Mouse (Mus musculus) neutrophil, adult 5-6 weeks (primary cell): ENCODE measurements around the gene Pola1. TPM values are rescaled to one million over a fixed set of nuclear protein-coding genes. Genes with fewer than 3 reads are reported as not detected.
"Not testable (repeated sequence)": the region's sequence is repeated elsewhere in the genome, so short reads cannot be mapped to it uniquely, and the experiment has no call there.

Experiments
- ATAC-seq: fragments of 151-379, 151-347 bp; 2 replicates; pipeline ENCODE4 v1.8.0; 2017; ENCODE audit warnings: mild to moderate bottlenecking, moderate TSS enrichment; ENCODE audit not compliant: insufficient number of reproducible peaks, poor library complexity, low FRiP score, severe bottlenecking; ENCODE audit errors: extremely low read depth
- total RNA-seq: library from RNA; stranded (forward); fragments of 200-1000 nt; gene quantifications from 2 replicates; pipeline ENCODE4 v1.2.3, GENCODE M21; 2017

Gene Pola1
- total RNA-seq, 1 experiment from 2014 or later, result 10.6 TPM

DNA sequence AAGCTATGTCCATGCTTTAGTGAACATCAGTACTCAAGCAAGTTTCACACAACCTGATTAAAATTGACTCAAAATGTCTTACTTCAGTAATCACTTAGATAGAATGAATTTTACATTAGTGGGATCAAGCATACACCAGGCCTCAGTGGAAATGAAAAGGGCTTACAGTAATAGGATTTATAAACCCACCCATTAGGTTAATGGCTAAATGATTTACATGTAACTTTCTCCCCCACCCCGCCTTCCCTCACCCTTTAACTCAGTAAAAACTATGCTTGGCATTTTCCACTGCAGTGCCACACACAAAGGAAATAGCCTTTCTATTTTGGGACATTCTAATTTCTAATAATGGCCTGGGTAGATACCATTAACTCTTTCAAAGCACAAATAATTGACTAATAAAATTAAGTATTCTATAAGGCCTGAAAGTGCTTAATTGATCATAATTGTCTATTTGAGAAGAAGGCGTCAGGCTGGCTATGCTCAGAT lies 129.0 kb downstream of the Pola1 start:
- ATAC-seq, result no peak

GRCm38 (mm10) chrX:93497597-93497996 lies 134.4 kb downstream of the Pola1 start:
- ATAC-seq, result no peak

DNA sequence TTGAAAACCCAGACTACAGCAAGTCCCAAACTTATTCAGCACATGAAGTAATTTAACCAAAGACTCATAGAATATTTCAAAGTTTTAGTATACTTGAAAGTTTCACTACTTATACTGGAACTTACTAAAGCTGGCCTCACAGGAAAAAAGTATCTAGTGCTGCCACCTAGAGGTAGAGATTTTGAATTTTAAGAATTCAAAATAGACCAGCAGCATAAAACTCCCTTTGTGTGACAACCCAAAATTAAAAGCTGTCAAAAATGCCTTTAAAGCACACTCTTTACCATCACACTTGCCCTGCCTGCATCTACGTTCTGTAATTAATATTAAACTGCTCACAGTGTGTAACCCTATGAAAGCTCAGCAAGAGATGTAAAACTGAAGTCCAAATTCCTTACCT lies 166.2 kb downstream of the Pola1 start:
- no peak for ATAC-seq

DNA sequence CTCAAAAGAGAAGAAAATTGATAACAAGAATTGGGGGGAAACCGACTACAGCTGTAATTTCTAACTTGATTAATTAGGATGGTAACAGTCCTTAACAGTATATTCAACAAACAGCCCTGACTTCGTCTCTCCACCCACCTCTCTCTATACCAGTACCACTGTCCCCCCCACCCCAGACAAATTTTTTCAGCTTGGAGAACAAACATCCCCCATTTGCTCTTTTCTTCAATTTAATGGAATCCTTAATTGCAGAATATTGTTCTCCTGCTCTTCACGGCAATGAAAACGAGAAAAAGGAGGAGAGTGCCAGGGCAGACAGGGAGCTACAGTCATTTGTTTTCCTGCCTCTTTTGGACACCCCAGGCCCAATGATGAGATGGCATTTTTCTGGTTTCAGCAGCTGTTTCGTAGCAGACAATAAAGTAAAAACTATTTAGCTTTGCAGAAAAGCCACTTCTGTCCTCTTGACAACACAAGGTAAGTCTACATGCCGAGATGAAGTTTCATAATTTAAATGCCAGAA lies 202.2 kb downstream of the Pola1 start:
- ATAC-seq, result no peak

- no peak for ATAC-seq
Observed at GRCm38 (mm10) chrX:93428956-93429737, 202.8 kb downstream of the Pola1 start.

DNA sequence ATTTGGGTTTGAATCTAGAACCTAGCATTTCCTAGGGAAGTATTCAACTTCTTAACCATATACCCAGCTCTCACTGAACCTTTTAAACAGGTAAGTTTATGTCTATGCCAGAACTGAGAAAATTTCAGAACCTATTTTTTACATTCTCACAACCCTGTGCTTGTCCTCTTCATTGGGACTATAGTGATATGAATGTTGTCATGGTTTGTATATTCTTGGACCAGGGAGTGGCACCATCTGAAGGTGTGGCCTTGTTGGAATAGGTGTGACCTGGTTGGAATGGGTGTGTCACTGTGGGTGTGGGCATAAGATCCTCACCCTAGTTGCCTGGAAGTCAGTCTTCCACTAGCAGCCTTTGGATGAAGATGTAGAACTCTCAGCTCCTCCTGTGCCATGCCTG lies 231.1 kb downstream of the Pola1 start:
- ATAC-seq, result not testable (repeated sequence)

DNA sequence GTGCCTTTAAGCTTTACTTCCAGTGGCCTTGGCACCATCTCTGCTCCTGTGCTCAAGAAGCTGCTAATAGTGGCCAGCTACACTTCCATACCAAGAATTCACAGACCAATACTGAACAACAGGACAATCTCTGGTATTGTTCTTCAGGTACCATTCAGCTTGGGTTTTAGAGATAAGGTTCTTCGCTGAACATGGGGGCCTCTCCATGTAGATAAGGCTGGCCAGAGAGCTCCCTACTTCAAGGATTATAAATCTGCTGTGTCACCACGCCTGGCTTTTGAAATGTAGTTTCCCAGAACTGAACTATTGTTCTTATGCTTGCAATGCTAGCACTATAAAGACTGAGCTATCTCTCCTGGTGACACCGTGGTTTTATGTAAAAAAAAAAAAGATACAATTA lies 234.9 kb downstream of the Pola1 start:
- no peak for ATAC-seq

GRCm38 (mm10) chrX:93377285-93377972 lies 254.5 kb downstream of the Pola1 start:
- ATAC-seq, result no peak

GRCm38 (mm10) chrX:93373503-93373902 lies 258.5 kb downstream of the Pola1 start:
- ATAC-seq, result no peak

DNA sequence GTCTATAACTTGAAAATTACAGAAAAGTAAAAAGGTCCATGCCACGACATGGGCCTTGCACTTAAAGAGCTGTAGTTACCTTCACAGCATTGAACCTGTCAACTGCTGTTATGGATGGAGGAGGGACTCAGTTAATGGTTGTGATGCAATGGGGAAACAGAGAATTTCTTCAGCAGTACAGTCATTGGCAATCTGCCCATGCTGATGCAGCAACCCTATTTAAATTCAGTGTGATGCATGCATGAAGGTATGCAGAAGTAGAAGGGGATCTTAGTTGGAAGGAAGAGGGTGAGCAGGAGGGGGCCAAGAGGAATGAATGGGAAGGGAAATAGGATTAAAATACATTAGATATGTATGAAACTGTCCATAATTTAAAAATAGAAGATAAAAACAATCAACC lies 262.2 kb downstream of the Pola1 start:
- ATAC-seq, result no peak

- no peak for ATAC-seq
Observed at GRCm38 (mm10) chrX:93368211-93368610, 263.7 kb downstream of the Pola1 start.

GRCm38 (mm10) chrX:93321336-93321735 lies 310.6 kb downstream of the Pola1 start:
- no peak for ATAC-seq

DNA sequence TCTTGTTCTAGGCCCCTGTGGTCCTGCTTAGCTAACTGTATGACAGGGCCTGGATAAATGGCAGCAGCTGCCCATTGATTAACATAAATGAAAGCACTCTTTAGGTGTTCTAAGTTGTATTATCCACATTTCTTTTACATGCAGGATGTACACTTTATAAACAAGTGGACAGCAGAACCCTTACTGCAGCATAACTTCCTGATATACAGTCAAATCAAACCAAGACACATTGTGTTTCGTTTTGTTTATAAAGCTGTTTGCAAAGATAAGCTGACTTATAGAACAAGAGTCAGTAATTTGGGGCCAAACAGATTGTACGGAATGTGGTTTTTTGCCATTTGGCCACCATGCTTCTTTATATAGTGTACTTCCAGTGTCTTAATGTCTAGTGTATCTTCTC lies 312.0 kb downstream of the Pola1 start:
- no peak for ATAC-seq

- ATAC-seq, result no peak
Observed at GRCm38 (mm10) chrX:93317577-93317976, 314.4 kb downstream of the Pola1 start.

DNA sequence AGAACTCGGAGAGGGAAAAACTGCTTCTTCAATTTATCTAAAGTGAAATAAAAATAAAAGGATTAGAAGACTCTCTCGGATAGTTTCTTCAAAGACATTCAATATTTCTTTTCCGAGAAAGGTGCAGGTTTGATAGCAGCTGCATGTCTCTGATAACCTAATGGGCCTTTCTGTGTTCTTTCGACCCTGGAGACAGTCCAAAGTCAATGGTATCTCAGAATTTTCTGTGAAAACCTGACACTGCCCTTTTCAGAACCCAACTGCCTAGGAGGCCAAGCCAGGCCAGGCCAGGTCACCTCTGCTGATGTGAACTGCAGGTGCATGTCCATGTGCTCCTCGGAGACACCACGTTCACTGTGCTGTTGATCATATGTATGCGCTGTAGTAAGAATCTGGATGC lies 326.2 kb downstream of the Pola1 start:
- no peak for ATAC-seq

- ATAC-seq, result no peak
Observed at GRCm38 (mm10) chrX:93301798-93302197, 330.2 kb downstream of the Pola1 start.

DNA sequence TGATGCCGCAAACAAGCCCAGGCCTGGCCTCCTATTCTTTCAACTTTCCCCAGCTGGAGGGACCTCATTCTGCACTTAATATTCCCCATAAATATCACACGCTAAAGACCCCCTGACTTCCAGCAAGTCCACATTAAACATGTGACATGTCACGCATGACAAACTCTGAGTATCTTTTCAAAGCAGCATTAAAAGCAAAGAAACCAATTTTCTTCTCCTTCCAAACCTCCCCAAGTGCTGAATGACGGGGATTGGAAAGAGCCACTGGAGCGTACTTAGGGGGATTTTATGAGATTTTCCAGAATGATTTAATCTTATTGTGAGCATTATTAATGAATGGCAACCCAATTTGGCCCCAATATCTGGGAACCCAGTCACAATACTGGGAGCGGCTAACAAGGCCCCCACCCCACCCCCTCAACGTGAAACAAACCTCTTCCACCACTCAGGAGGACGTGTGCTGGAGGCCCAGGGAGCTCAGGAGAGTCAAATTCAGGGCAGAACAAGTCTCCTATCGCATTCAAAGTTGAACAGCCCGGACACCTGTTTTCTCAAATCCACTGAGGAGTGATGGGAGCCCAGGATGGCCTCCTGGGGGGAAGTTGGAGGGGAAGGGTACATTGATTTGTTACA lies 331.7 kb downstream of the Pola1 start:
- ATAC-seq, result no peak

DNA sequence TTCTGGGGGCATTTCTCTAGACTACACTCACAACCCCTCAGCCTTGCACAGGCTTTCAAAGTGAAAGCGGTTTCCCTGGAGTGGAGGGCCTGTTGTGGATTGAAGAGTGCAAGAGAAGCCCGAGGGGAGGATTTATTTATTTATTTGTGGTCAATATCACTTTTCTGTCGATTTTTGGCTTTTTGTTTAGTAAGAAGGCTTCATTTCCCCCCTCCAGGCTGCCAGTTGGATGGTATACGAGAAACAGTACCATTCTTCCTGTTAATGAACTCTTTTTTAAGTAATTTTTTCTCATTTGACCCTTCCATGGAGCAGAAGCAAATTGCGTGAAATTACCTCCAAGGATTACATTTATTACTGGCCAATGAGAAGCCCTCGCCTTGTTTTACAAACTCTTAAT lies 332.2 kb downstream of the Pola1 start:
- no peak for ATAC-seq

GRCm38 (mm10) chrX:93299046-93299626 lies 332.8 kb downstream of the Pola1 start:
- no peak for ATAC-seq
